Mouse (Mus musculus): ENCODE measurements around the gene Cdk5rap1. TPM values are rescaled to one million over a fixed set of nuclear protein-coding genes. Genes with fewer than 3 reads are reported as not detected.

The Cdk5rap1 gene
- total and polyA plus RNA-seq, 3 experiments: 25.8 to 43.5 (median 32.0) TPM

- TF ChIP-seq ELF1 (IDR thresholded peaks at IDR 0.05; ENCODE audit: low read depth, low read length): peak; percentile 76
- peak; percentile 95 for TF ChIP-seq SIN3A (IDR thresholded peaks at IDR 0.05; ENCODE audit: low read length)
- TF ChIP-seq IRF4 (IDR thresholded peaks at IDR 0.05; ENCODE audit: low read depth, low read length): peak; percentile 97
- TF ChIP-seq MAX (IDR thresholded peaks at IDR 0.05; ENCODE audit: low read length): peak; percentile 61
- no peak for TF ChIP-seq USF1 (IDR thresholded peaks at IDR 0.05; ENCODE audit: low read depth, low read length)
- peak; percentile 89 for TF ChIP-seq ZMIZ1 (IDR thresholded peaks at IDR 0.05; ENCODE audit: low read depth, low read length)
- TF ChIP-seq ZC3H11A (IDR thresholded peaks at IDR 0.05; ENCODE audit: low read depth, low read length): no peak
- 0 out of 2 replicates have a peak, but pooled peaks have one; percentile 36 for TF ChIP-seq NRF1 (IDR thresholded peaks at IDR 0.05; ENCODE audit: low read depth, low read length)
- no peak for TF ChIP-seq RAD21 (IDR thresholded peaks at IDR 0.05; ENCODE audit: low read depth, low read length)
- TF ChIP-seq HCFC1 (IDR thresholded peaks at IDR 0.05; ENCODE audit: low read depth, low read length): peak; percentile 94
Measured at GRCm38 (mm10) chr2:154372151-154372829, 520 bp downstream of the Cdk5rap1 start (continued).

DNA sequence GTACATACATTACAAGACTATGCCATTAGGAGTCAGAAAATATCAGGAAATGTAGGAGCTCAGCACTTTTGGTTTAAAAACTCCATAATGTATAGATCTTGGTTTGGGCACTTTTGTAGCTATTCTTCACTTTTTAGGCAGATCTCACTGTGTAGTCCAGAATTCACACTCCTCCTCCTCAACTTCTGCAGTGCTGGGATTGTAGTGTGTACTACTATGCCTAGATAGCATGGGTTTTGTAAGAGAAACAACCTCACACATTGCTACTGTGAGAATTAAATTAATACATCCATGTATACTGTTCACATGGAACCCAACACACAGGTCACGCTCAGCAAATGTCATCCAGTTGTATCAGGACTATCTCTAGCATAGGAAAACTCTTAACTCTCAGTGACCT is 5.3 kb downstream of the Cdk5rap1 start:
- TF ChIP-seq ZNF384 (IDR thresholded peaks at IDR 0.05; ENCODE audit: low read depth, low read length): no peak
- TF ChIP-seq JUND (conservative IDR thresholded peaks at IDR 0.05; ENCODE audit: low read depth, low read length): no peak
- no peak for TF ChIP-seq MAFK (IDR thresholded peaks at IDR 0.05; ENCODE audit: insufficient replicate concordance, low read length)
- no peak for TF ChIP-seq IRF4 (IDR thresholded peaks at IDR 0.05; ENCODE audit: low read depth, low read length)
- TF ChIP-seq KAT2A (IDR thresholded peaks at IDR 0.05; ENCODE audit: insufficient replicate concordance, low read length): no peak
- no peak for TF ChIP-seq ELF1 (IDR thresholded peaks at IDR 0.05; ENCODE audit: low read depth, low read length)
- no peak for TF ChIP-seq MAZ (IDR thresholded peaks at IDR 0.05; ENCODE audit: low read depth, low read length)
- no peak for TF ChIP-seq UBTF (IDR thresholded peaks at IDR 0.05; ENCODE audit: low read depth, low read length)
- TF ChIP-seq TCF12 (IDR thresholded peaks at IDR 0.05; ENCODE audit: low read depth, low read length): no peak
- TF ChIP-seq ZKSCAN1 (IDR thresholded peaks at IDR 0.05; ENCODE audit: borderline replicate concordance, low read depth, low read length): no peak
- no peak for TF ChIP-seq POLR2AphosphoS2 (IDR thresholded peaks at IDR 0.05; ENCODE audit: low read depth, low read length)
- TF ChIP-seq ZC3H11A (IDR thresholded peaks at IDR 0.05; ENCODE audit: low read depth, low read length): no peak
- no peak for TF ChIP-seq NELFE (IDR thresholded peaks at IDR 0.05; ENCODE audit: low read depth, low read length)
- TF ChIP-seq ZMIZ1 (IDR thresholded peaks at IDR 0.05; ENCODE audit: low read depth, low read length): no peak
- Histone ChIP-seq H3K27ac (ENCODE audit: insufficient read depth, low read depth) (no peak overlapping the region), H3K9me3 (replicated peaks; ENCODE audit: low read length) (no peaks in the 10 kb centered on the region), H3K4me2 (ENCODE audit: insufficient read depth, low read depth, poor library complexity, severe bottlenecking) (no peak overlapping the region), H3K4me1 (ENCODE audit: control insufficient read depth in 1 of 2, insufficient read depth in 2 of 2) (peaks cover 0 to 13% of the 10 kb centered on the region in 2 experiments; a peak in 2 of 4 replicates), H3K27me3 (replicated peaks) (no peaks in the 10 kb centered on the region), H3K4me3 (replicated peaks in 1 of 3; ENCODE audit: low read depth in 2 of 3, low read length in 2 of 3, poor library complexity in 1 of 3) (no peak overlapping the region), H3K79me2 (replicated peaks; ENCODE audit: control insufficient read depth, extremely low read depth, insufficient read depth, poor library complexity, severe bottlenecking) (0 out of 2 replicates have a peak, but pooled peaks cover 2% of the 10 kb centered on the region), H3K36me3 (replicated peaks in 1 of 2; ENCODE audit: control insufficient read depth in 1 of 2, insufficient read depth in 1 of 2, low read length in 1 of 2) (peaks cover 44 to 71% of the 10 kb centered on the region in 2 experiments), H3K9ac (ENCODE audit: insufficient read depth, low read depth) (no peak overlapping the region)
- in situ Hi-C loops (cut with MboI; ENCODE audit: low pct_ligation_motif_present, low pct_unique_long_range_greater_than_20kb, low sequenced_read_pairs): no loop called here
- dilution Hi-C loops (cut with MboI; ENCODE audit: extremely low pct_ligation_motif_present, extremely low pct_unique_long_range_greater_than_20kb, low sequenced_read_pairs): no loop called here
- DNase-seq (ENCODE audit: extremely low read depth): no peak
